Mouse (Mus musculus) lung, postnatal 10 days (tissue): ENCODE data around the gene Lipc.
"Not testable (repeated sequence)": the region's sequence is repeated elsewhere in the genome, so short reads cannot be mapped to it uniquely, and the experiment has no call there.

Experiments used
- DNase-seq: peaks from one replicate; pipeline ENCODE4 v3.0.0; 2021

The Lipc gene

DNA sequence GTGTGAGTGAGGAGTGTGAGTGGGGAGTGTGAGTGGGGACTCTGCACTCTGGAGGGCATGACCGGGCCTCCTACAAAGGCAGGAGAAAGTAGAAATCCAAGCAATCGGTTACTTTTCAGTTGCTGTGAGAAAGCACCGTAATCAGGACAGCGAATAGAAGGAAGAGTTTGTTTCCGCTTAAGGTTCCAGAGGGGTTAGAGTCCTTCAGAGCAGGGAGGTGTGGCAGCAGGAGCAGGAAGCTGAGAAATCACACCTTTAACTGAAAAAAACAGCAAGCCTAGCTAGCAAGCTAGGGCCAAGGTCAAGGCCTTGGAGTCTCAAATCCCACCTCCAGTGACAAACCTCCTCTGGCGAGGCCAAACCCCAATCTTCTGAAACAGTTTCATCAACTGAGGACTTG is 97.1 kb downstream of the Lipc start:
- no peak for DNase-seq

DNA sequence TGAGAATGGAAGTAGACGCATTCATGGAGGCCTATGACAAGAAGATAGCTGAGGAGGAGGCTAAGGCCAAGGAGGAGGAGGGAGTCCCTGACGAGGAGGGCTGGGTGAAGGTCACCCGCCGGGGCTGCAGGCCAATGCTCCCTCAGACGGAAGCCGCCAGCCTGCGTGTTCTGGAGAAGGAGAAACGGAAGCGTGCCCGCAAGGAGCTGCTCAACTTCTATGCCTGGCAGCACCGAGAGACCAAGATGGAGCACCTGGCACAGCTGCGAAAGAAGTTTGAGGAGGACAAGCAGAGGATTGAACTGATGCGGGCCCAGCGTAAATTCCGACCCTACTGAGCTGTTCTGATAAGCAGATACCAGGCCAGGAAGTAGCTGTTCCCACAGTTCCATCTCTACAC is 98.9 kb downstream of the Lipc start:
- DNase-seq: not testable (repeated sequence)

DNA sequence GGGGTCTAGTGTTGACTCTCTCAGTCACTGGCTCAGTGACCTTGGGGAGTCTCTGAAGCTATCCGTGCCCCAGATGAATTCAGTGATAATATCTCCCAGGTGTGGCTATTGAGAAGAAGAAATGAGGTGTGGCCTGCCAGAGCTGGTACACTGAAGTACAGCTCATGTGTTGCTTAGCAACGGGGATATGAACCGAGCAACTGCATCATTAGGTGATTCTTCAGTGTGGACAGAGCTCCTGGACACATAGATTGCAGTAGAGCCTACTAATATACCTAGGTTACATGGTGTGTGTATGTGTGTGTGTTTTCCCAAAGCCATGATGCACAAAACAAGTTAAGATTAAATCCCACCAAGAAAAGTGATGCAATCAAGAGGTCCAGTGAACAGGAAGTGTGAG is 100.5 kb downstream of the Lipc start:
- DNase-seq: no peak

DNA sequence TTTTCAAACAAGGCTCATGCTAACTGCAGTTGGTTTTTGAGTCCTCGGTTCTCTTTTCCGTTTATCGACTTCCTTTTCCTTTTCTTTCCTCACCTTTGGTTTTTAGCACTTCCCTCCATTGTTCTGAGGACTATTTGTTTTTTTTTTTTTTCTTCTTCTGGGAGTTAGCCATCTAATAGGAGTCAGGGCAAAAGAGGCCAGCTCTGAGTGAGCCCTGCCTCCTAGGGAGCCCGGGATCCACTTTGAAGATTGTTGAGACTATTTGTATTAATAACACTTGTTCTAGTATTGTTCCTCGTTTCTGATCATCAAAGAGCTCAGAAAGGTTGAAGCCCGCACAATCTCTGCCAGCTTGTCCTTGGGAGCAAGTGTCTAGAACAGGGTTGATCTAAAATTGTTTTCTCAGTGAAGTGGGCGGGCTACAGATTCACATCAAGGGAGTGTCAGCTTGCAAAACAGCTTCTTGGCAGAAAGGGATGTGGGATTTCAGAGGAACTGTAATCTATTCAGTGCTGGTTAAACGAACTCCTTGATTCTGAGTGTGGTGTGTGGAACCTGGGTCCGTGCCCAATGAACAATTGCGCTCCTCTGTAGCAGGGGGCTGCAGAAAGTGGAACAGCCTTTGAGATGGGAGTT is 103.8 kb downstream of the Lipc start:
- peak; percentile 48 for DNase-seq

DNA sequence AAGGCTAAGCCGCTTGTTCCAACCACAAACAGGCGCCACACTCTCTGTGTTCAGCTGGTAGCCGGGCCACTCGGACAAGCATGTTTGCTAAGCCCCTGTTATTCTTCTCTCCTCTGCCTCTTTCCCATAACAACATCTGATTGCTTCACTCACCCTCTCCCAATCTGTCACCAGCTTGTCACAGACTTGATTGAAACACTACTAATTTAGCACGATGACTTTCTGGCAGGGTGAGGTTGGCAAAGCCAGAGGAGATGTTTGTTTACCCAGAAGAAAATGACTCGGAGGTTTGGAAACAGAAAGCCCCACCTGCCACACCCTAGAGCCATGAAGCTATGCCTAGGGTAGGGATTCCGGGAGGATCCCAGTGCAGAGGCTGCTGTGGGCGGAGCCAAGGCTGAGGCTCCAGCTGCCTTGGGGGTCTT is 104.4 kb downstream of the Lipc start:
- DNase-seq: peak; percentile 60

DNA sequence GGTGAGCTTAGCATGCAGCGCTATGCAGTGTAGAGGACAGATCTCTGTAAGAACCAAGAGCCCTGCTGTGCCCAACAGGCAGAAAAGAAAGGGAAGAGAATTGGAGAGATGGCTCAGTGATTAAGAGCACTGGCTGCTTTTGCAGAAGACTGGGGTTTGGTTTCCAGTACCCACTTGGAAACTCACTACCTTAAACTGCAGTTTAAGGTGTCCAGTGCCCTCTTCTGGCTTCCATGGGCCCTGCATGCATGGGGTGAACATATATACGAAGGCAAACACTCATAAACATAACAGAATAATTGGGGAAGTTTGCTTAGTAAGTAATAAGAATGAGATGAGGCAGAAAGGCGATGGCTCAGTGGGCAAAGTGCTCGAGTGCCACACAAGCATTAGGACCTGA is 108.8 kb downstream of the Lipc start:
- DNase-seq: no peak

DNA sequence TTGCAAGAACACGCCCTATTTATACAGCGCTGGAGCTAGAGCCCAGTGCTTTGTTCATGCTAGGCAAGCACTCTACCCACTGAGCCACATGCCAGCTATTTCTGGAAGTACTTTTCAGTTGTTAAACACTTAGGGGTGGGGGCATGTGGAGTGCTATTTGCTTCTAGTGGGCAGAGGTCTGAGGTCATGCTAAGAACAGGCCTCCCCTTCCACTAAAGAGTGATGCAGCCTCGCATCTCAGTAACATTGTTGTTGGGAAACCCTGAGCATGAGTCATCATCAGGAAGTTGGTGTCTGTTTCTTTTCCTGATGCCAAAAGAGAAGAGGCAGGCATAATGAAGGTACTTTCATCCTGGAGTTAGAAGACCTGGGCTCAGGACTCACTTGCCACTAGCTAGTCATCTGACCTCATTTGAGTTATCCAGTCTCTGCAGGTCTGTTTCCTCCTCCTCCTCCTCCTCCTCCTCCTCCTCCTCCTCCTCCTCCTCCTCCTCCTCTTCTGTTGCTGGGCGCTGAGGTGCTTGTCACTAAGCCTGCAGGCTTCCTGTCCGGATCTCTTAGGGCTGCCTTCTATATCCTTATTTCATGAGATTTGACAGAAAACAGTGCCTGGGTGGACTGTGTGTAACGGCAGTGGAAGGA is 109.6 kb downstream of the Lipc start:
- DNase-seq: peak; percentile 50

DNA sequence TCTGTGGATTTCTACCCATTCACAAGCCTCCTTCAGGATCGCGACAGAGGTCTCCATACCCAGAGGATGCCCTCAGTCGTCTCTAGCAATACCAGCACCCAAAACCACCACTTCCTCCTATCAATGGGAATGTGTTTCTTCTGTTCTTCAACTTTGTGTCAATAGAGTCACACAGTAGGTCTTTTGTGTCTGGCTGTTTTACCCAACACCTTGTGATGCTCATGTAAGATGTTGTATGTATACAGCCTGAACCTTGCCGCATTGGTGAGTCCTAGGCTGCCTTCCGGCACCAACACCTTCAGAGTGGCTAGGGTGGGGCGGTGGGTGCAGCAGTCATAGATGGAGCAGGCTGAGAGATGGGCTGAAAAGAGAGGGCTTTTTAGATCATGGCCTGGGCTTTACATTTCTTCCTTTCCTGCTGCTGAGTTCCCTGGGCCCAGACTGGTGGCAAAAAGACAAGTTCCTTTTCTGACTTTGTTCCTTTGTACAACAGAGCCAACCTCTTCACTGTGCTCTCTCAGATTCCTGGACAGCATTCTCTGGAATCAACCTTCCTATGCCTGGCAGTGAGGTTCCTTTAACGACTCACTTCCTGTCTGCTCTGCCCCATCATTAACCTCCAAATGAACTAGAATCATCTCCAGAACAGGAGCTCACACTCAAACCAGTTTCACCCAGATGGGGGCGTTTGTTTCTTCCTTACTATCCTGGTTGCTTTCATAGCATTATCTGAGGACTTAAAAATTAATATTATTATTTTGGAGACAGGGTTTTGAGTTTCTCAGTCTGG is 110.4 kb downstream of the Lipc start:
- no peak for DNase-seq

DNA sequence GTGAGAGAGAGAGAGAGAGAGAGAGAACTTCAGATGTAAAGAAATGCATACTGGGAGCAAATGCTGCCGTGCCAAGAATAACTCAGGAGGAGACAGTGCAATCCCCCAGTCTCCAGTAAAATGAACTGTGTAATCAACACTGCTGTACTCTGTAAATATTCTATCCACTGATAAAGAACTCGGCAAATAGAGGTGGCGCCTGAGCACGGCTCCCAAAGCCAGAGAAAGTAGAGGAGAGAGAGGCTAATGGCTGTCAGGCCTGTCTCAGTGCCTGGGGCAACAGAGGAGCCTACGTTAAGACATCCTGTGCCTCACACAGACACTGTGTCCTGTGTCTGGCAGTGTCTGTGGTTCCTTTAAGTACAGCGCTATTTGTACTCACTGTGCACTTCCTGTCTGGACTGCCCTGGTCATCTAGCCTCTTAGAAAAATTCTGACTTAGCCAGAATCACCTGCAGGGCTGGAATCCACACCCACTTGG is 111.1 kb downstream of the Lipc start:
- DNase-seq: peak; percentile 21

DNA sequence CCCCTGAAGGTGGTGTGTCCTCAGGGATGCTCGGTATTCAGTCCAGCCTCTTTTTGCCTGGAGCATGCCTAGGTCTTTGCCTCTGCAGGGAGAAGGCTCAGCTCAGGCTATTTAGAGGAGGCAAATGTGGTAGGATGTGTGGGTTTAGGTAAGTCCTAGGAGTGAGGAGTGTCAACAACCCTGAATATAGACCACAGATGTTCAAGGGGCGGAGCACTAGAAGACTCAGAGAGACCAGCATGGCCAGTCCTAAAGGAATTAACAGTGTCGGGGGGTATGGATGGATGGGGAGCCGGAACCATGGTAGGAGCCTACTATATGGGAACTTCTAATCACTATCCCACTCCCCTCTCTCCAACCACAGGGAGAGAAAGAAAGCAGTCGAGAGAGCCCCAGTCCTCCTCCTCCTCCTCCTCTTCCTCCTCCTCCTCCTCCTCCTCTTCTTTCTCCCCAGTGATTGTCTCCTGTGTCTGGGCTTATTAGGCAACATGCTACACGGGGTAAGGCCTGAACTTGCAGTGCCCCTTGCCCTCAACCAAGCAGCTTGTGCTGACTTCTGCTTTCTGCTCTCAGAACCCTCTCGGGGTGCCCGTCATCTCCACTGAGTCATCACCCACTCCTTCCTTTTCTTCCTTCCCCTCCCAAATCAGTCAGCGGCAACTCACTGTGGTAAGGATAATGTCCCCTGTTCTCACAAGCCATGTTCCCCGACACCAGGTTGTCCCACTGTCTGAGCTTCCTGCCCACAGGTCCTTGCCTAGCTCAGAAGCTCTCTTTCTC is 113.7 kb downstream of the Lipc start:
- DNase-seq: peak; percentile 30

DNA sequence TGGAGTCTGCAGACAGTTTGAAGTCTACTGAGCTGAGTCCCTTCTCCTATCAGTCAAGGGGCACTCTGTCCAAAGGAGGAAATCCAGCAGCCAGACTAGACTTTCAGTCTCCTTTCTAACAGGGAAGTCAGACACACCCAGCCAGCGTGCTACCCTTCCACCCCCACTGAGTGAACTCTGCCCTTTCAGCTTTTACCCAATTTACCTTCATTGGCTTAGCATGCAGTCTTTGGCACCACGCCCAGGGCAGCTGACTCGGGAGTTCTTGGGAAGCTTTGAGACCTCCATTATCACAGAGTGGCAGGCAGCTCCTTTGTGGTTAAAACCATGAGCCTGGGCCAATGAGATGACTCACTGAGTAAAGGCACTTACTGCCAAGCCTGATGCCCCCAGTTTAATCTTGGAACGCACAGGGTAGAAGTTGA is 117.3 kb downstream of the Lipc start:
- DNase-seq: peak; percentile 85

DNA sequence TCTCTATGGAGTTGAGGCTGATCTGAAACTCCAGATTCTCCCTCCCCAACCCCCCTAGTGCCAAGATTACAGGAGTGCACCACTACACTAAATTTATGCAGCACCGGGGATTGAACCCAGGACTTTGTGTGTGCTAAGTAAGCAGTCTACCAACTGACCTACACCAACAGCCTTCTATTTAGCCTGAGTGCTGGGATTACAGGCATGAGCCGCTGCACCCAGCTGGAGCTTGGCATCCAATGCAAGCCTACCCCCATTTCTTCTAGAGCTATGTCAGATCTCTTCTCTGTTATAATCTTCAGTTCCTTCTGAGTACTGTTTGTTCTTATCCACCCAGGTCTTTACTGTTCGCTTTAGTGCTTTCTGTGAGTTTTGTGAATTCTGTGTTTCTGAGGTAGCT is 117.8 kb downstream of the Lipc start:
- no peak for DNase-seq

DNA sequence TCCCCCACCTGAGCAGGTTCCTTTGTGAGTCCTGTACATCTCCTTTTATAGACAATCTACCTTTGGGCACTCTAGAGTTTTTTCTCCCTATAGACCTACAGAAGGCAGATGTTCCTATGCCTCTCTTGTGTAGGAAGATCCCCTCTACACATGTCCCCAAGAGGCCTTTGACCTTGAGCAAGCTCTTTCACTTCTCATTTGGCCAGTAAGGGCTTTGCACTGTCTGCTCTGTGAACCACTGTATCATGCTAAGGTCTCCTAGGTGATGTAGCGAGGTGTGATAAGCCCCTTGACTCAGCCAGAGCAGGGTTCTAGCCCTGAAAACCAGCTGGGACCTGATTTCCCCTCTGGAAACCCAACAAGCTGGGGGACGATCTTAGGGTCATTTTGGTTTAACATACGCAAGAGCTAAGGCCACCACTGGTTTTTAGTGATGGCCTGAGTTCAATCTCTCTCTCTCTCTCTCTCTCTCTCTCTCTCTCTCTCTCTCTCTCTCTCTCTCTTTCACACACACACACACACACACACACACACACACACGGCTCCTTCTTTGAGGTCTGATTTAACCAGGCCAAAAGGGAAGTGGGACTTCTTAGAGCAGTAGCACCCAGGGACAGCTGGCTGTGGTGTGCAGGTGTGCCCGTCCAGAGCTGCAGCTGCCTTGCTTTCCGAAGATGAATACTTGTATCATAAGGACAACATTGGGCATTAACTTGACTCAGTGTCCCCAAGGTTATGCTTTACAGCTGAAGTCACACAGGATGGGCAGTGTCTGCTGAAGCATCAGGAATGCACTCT is 118.7 kb downstream of the Lipc start:
- no peak for DNase-seq

DNA sequence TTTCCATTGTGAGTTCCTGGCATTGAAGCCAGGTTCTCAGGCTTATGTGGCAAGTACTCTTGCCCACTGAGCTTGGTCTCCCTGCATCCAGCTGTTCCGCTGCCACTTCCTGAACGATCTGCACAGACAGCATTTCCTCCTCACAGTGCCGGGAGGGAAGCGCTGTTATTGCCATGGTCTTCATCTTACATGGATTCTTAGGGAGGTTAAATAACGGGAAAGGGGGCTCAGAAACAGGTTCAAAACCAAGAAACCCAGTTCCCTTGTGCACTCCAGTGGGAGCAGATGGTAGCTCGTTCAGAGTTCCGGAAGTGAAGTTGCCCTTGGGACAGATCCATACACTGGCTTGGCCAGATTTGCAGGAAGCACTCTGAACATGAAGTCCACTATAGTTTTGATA is 119.8 kb downstream of the Lipc start:
- no peak for DNase-seq

DNA sequence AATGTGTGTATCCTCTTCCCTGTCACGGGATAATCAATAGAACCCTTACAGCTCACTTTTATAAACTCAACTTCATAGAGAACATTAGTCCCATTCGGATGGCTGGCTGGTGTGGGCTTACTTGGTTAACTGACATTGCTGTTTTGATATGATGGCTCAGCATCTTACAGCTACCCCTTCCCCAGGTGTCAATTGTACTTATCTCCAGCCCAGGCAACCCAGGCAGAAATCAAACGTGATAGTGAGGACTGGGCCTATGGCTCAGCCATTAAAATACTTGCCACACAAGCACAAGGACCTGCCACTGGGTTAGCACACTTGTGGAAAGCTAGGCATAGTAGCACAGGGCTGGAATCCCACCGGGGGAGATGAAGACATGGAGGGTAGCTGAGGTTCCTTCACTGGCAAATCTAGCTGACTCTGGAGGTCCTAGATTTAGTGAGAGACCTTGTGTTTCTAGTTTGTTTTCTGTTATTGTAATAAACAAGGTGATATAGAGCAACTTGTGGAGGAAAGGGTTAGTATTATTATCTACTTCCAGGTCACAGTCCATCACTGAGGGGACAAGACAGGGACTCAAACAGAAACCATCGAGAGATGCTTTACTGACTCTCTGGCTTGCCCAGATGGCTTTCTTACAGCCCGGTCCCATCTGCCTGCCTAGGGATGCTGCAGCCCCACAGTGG is 121.0 kb downstream of the Lipc start:
- no peak for DNase-seq

DNA sequence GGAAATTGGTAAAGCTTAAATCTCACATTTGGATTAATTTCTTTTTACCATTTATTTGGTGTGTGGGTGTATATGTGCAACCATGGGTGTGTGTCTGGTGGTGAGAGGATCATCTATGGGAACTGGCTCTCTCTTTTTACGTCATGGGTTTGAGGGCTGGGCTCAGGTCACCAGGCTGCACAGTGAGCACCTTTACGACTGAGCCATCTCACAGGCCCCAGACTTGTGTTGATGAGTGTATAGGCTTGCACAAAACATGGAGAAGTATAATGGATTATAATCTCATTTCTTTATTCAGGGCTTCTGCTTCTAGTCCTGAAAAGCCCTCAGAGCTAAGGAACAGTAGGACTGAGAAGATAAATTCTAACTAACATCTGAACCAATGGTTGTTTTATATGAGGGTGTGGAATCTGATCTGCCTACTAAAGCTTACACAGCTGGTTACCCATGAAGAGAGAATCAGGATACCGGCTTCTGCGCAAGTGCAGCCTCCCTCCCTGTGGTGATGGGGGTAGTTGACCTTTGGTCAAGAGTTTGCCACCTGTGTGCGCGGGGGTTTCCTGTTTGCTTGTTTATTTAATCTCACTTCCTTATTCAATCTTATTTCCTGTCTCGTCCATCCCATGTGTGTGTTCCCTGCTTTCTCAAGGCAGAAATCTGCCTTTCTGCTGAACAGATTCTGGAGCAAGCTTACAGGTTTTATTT is 122.1 kb downstream of the Lipc start:
- no peak for DNase-seq

DNA sequence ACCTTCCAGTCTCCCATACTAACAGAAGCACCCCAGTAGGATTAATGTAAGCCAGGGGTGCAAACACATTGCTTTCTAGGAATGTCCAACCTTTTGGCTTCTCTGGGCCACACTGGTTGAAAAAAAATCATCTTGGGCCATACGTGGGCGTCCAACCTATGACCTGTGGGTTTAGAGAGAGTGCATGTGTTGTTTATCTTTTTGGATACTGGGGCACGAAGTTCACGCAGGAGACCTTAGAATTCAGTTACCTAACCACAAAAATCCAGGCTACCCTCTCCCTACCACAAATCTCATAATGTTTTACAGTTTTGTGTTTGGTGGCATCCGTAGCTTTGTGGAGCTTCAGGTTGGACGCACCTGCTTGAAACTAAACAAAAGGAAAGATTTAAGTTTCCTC is 124.1 kb downstream of the Lipc start:
- no peak for DNase-seq

DNA sequence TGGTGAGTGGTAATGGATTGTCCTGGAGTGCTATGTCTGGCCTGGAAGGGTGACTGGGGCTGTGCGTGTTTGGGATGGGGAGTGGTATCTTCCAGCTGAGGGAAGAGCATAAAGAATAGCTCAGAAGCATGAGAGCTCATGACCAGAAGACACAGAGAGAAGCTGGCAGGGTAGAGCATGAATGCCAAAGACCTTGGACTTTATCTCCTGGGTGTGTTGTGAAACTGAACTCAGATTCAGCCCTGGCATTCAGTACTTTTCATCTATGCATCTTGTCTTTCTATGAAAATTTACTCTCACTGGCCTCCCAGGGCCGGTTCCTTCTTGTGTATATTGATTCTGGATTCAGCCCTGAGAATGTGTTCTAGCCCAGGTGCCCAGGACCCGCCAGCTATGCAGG is 127.9 kb downstream of the Lipc start:
- DNase-seq: no peak

DNA sequence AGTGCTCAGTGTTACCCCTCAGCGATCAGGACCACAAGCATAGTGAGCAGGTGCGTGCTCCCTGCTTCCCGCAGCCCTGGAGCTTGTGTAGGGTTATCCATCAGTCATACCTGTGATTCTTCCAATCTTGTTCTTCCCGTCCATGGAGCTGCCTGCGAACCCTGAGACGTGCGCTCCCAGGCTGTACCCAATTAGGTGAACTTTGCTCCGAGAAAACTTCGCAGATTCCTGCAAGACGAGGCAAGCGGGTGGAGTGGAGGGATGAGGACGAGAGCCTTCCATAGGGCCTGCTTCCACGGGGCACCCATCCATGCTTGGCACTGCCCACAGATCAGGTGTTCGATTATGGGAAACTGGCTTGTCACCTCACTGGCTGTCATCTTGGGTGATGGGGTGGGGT is 133.3 kb downstream of the Lipc start:
- no peak for DNase-seq

DNA sequence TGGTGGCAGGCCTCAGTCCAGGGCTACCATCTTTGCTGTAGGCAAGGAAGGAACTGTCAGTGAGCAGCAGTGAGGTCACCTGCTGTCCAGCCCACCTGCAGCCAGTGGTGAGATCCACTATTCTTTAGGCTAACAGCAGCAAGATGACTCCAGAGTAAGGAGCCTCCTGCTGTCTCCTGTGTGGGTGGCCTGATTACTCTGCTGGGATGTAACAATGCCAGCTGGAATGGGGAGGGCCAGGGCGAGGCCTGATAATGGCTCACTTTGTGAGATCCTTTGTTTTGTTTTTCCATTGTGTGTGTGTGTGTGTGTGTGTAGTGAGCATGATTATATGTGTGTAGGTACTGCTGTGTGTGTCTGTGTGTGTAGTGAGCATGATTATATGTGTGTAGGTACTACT is 134.6 kb downstream of the Lipc start:
- DNase-seq: no peak

DNA sequence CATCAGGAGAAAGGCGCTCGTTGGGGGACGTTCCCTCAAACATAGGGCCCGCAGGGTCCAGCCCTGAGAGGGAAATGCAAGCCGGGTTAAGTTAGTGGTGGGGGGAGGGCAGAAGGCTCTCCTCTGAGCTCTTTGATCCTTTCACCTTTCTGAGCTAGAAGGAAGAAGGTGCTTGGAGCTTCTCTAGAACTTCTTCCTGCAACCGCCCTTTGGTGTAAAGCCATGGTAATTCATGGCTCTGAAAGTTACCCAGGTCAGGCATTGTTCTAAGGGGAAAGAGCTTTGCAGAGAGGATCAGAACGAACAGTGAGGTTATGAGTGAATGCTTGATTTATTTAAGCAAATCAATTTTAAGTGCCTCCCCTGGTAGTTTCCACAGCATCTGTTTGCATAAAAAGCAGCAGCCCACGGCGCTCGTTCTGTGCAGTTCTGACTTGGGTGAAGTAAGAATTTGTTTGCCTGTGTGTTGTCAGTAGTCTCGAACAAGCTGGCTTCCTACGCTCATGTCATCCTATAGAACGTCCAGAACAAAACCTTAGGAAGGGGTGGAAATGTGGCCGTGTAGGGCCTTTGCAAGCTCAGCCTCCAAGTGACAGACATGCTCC is 135.2 kb downstream of the Lipc start:
- no peak for DNase-seq
